9 mouse cellular contexts compared by ENCODE assay signal in genomic region chr13:37459957-37460930, GRCm38 (mm10).
DNase-seq lines count a peak whose midpoint lies in the region; ATAC-seq and TF ChIP-seq lines count a peak whose summit lies in the region.
"Had no signal": no experiment of that assay in that cellular context is flagged by ENCODE, and none has a peak within 500 bp of the region (broad histone marks: within the 10 kb centered on the region; RNA-seq: fewer than 3 reads in every experiment).

No protein-coding gene starts in this region.

- no peak overlapping the region for H3K9ac ChIP-seq in kidney, embryonic 15.5 days
- no peak overlapping the region for H3K9ac ChIP-seq in hindbrain, embryonic 14.5 days

- ATAC-seq in kidney, embryonic 15.5 days (replicated peaks; ENCODE audit: low FRiP score): peak; percentile 43
- no peak for ATAC-seq in hindbrain, embryonic 14.5 days (ENCODE audit: low FRiP score)

- intact Hi-C loops in left cerebral cortex, postnatal 4 days (cut with DNase I): loop anchor here (10.0 kb wide), 1 partner anchor 505 kb away; no protein-coding TSS in a partner anchor

- H3K4me2 ChIP-seq in kidney, embryonic 15.5 days: no peak overlapping the region
- H3K4me2 ChIP-seq in hindbrain, embryonic 14.5 days (replicated peaks): no peak overlapping the region

- no peaks in the 10 kb centered on the region for H3K27me3 ChIP-seq in kidney, embryonic 15.5 days
- no peaks in the 10 kb centered on the region for H3K27me3 ChIP-seq in hindbrain, embryonic 14.5 days (ENCODE audit: control insufficient read depth, insufficient read depth, low read length)

- no peak overlapping the region for H3K4me3 ChIP-seq in kidney, embryonic 15.5 days (replicated peaks)
- no peak overlapping the region for H3K4me3 ChIP-seq in hindbrain, embryonic 14.5 days (replicated peaks; ENCODE audit: low read length)
- no peak overlapping the region for H3K4me3 ChIP-seq in layer of hippocampus, adult 2 months
- H3K4me3 ChIP-seq: midbrain, embryonic 10.5 days had no signal

- H3K9me3 ChIP-seq in kidney, embryonic 15.5 days (replicated peaks): no peaks in the 10 kb centered on the region
- H3K9me3 ChIP-seq in hindbrain, embryonic 14.5 days (ENCODE audit: control insufficient read depth, low read length): no peaks in the 10 kb centered on the region
- H3K9me3 ChIP-seq: midbrain, embryonic 10.5 days had no signal

- peaks cover 50% of the 10 kb centered on the region for H3K4me1 ChIP-seq in kidney, embryonic 15.5 days
- peaks cover 10% of the 10 kb centered on the region; the same call in 1 of the 2 replicates for H3K4me1 ChIP-seq in hindbrain, embryonic 14.5 days (replicated peaks; ENCODE audit: control insufficient read depth, insufficient read depth, low read length)

- H3K36me3 ChIP-seq in kidney, embryonic 15.5 days: no peaks in the 10 kb centered on the region
- no peaks in the 10 kb centered on the region for H3K36me3 ChIP-seq in hindbrain, embryonic 14.5 days (replicated peaks; ENCODE audit: control insufficient read depth, insufficient read depth)
- H3K36me3 ChIP-seq: midbrain, embryonic 10.5 days had no signal

- peak; percentile 67 for DNase-seq in left cerebral cortex, postnatal 4 days
- no peak for DNase-seq in left cerebral cortex, adult 18-20 months (ENCODE audit: low spot score in 2 of 2)
- peak; percentile 88 to 89 for DNase-seq in heart, adult 18-20 months
- peak; percentile 83 to 93 for DNase-seq in lung, postnatal 4 days
- DNase-seq in right cerebral cortex, postnatal 14 days: no peak
- DNase-seq in hindbrain, embryonic 14.5 days (ENCODE audit: low spot score): no peak
- DNase-seq in layer of hippocampus, adult 2 months (ENCODE audit: low spot score in 2 of 2): no peak

- WGBS in kidney, embryonic 15.5 days: 42% methylated on average over 28 of the region's 28 CpGs
- WGBS in hindbrain, embryonic 14.5 days: 71% methylated on average over 28 of the region's 28 CpGs

- TF ChIP-seq CTCF in layer of hippocampus, adult 2 months (conservative IDR thresholded peaks at IDR 0.05): no peak

- peak overlapping the region; percentile 85 for H3K27ac ChIP-seq in kidney, embryonic 15.5 days
- H3K27ac ChIP-seq in hindbrain, embryonic 14.5 days: no peak overlapping the region
- H3K27ac ChIP-seq in layer of hippocampus, adult 2 months: no peak overlapping the region
- H3K27ac ChIP-seq: midbrain, embryonic 10.5 days had no signal

Comparison
In these comparisons a context has a peak if more than half of its experiments do, and no peak if none do; other contexts are left out.
1. DNase-seq: peak in left cerebral cortex, postnatal 4 days (single experiment), heart, adult 18-20 months (2 of 2) and lung, postnatal 4 days (2 of 2); none in left cerebral cortex, adult 18-20 months (0 of 2), right cerebral cortex, postnatal 14 days (single experiment), hindbrain, embryonic 14.5 days (single experiment) and layer of hippocampus, adult 2 months (0 of 2).